Mouse (Mus musculus): Measurements from ENCODE around the gene Lfng. TPM values are rescaled to one million over a fixed set of nuclear protein-coding genes. Genes with fewer than 3 reads are reported as not detected.

The Lfng gene
- total and polyA plus RNA-seq, 3 experiments: not detected

DNA sequence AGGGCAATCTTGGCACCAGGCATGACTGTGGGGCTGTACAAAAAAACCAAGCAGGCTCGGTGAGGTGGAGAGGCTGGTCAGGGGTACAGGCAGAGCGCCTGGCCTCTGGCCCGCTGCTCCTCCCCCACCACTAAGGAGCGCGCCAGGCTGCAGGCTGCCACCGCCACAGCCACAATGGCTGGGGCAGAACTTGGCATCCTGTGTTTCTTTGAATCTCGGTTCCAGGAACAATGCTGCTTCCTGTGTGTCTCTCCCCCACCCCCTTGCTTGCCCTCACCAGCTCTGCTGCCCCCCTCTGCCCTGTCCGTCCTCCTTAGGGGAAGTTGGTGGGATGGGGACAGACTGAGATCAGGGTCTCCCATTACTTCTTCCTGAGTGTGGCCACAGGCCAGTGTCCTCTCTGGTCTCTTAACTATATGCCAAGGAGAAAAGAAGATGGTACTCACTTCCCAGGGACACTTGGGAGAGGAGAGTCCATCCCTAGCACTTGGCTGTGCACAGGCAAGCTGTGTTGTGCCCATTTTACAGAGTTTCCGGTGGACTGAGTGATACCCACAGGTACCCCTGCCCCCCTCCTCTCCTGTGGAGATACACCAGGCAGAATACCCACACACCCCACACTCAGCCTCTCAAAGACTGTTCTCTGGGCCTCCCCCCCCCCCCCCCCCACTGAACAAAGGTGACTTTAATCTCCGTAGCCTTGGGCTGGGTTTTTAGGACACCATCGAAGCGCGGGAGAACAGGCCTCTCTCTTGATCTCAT lies 2.6 kb downstream of the Lfng start:
- H3K79me2 ChIP-seq (replicated peaks; ENCODE audit: control insufficient read depth, extremely low read depth, insufficient read depth, poor library complexity, severe bottlenecking): no peaks in the 10 kb centered on the region
- H3K9me3 ChIP-seq (replicated peaks; ENCODE audit: low read length): peaks cover 10% of the 10 kb centered on the region
- TF ChIP-seq MAX (IDR thresholded peaks at IDR 0.05; ENCODE audit: low read length) (no peak), ZC3H11A (IDR thresholded peaks at IDR 0.05; ENCODE audit: low read depth, low read length) (no peak), CHD2 (IDR thresholded peaks at IDR 0.05; ENCODE audit: low read length) (no peak), USF2 (conservative IDR thresholded peaks at IDR 0.05; ENCODE audit: low read depth, low read length) (no peak), ELF1 (IDR thresholded peaks at IDR 0.05; ENCODE audit: low read depth, low read length) (no peak), USF1 (IDR thresholded peaks at IDR 0.05; ENCODE audit: low read depth, low read length) (no peak), TCF12 (IDR thresholded peaks at IDR 0.05; ENCODE audit: low read depth, low read length) (no peak), MYC (IDR thresholded peaks at IDR 0.05; ENCODE audit: low read depth, low read length) (no peak), NELFE (IDR thresholded peaks at IDR 0.05; ENCODE audit: low read depth, low read length) (no peak), GABPA (IDR thresholded peaks at IDR 0.05; ENCODE audit: insufficient replicate concordance, low read depth, low read length) (no peak), TBP (conservative IDR thresholded peaks at IDR 0.05; ENCODE audit: low read depth, low read length) (no peak), ETS1 (conservative IDR thresholded peaks at IDR 0.05; ENCODE audit: low read depth, low read length) (no peak), JUN (IDR thresholded peaks at IDR 0.05; ENCODE audit: insufficient read depth, low read depth, low read length) (no peak), E2F4 (IDR thresholded peaks at IDR 0.05; ENCODE audit: insufficient replicate concordance, low read depth, low read length) (no peak), HCFC1 (IDR thresholded peaks at IDR 0.05; ENCODE audit: low read depth, low read length) (no peak), IRF4 (IDR thresholded peaks at IDR 0.05; ENCODE audit: low read depth, low read length) (no peak), POLR2AphosphoS2 (IDR thresholded peaks at IDR 0.05; ENCODE audit: low read depth, low read length) (no peak), MEF2A (IDR thresholded peaks at IDR 0.05; ENCODE audit: borderline replicate concordance, low read depth, low read length) (no peak), BHLHE40 (IDR thresholded peaks at IDR 0.05; ENCODE audit: low read depth, low read length) (no peak), RCOR1 (conservative IDR thresholded peaks at IDR 0.05; ENCODE audit: low read depth, low read length) (no peak)
- peaks cover 89% of the 10 kb centered on the region for H3K27me3 ChIP-seq (replicated peaks)
- no peak overlapping the region for H3K4me2 ChIP-seq (ENCODE audit: insufficient read depth, low read depth, poor library complexity, severe bottlenecking)
- H3K4me3 ChIP-seq (replicated peaks in 1 of 3; ENCODE audit: low read depth in 2 of 3, low read length in 2 of 3, poor library complexity in 1 of 3): no peak overlapping the region
- no peak overlapping the region for H3K27ac ChIP-seq (ENCODE audit: insufficient read depth, low read depth)
- DNase-seq (ENCODE audit: extremely low read depth): no peak
- in situ Hi-C loops (cut with MboI; ENCODE audit: low pct_ligation_motif_present, low pct_unique_long_range_greater_than_20kb, low sequenced_read_pairs): no loop called here
- dilution Hi-C loops (cut with MboI; ENCODE audit: extremely low pct_ligation_motif_present, extremely low pct_unique_long_range_greater_than_20kb, low sequenced_read_pairs): no loop called here
- peaks cover 0 to 4% of the 10 kb centered on the region in 2 experiments; a peak in 1 of 4 replicates for H3K4me1 ChIP-seq (ENCODE audit: control insufficient read depth in 1 of 2, insufficient read depth in 2 of 2)
- H3K36me3 ChIP-seq (replicated peaks in 1 of 2; ENCODE audit: control insufficient read depth in 1 of 2, insufficient read depth in 1 of 2, low read length in 1 of 2): no peaks in the 10 kb centered on the region
- H3K9ac ChIP-seq (ENCODE audit: insufficient read depth, low read depth): no peak overlapping the region

Measured in CH12.LX (cell line).